Mouse (Mus musculus): ENCODE results near the gene Ung. TPM values are rescaled to one million over a fixed set of nuclear protein-coding genes. Genes with fewer than 3 reads are reported as not detected.

Ung gene
- total RNA-seq, 2 experiments from 2014 or later = 2.6 to 3.1 TPM

DNA sequence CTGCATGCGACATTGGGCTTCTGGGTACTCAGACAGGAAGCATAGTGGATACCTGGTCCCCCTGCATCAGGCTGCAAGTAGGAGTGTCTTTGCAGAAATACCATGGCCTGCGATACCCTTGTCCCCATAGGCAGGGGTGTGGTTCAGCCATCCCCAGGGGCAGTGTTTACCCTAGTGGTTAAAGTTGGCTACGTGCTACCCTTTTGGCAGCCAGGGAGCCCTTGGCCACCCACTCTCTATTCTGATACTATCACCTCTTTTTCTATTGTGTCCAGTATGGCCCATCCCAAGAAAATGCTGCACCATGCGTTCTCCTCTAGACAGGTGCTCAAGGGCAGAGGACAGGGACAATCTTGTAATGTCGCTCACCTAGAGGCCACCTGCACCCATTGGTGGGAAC lies 24.6 kb downstream of the Ung start:
- no peak for DNase-seq (ENCODE audit: extremely low spot score in 1 of 2, low spot score in 2 of 2)
- intact Hi-C loops (cut with DNase I) = no loop called here
- H3K27ac ChIP-seq = no peak overlapping the region
- no peak overlapping the region for H3K4me3 ChIP-seq
- no peak for TF ChIP-seq CTCF (IDR thresholded peaks at IDR 0.05)

DNA sequence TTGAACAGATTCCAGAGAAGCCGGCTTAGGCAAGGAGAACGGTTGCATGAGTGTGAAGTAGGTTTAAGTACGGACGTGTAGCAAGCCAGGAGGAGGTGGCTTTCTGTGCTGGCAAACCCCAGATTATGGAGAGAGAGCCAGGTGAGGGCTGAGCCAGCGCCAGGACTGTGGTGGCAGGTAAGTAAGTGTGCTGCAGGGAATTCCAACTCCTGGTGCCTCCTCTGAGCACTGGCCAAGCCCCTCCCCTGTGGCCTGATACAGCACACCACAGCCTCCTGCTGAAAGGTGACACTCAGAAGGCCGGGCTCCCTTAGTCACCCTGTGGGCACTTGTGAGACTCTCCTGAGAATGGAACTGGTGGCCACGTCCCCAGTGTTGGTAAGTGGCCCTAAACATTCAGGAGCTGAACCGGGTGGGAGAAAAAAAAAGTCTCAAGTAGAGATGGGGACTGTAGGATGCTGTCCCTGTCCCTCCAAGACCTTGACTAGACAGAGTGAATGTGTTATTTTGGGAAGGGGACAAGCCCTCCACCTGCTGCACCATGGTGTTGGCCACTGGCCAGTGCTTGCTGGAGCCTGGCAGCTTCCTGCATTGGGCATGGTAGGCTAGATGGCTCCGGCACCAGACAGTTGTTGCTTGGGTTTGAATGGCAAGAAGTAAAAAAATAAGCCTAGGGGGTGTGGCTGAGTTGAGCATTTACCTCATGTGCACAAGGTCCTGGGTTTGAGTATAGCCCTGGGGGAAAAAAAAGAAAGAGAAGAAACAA lies 25.2 kb downstream of the Ung start:
- intact Hi-C loops (cut with DNase I) = no loop called here

GRCm38 (mm10) chr5:114157236-114157635 lies 27.1 kb downstream of the Ung start:
- intact Hi-C loops (cut with DNase I) = no loop called here
- no peak for TF ChIP-seq CTCF (IDR thresholded peaks at IDR 0.05)
- no peak for DNase-seq (ENCODE audit: extremely low spot score in 1 of 2, low spot score in 2 of 2)

More for the DNA sequence above, 25.2 kb downstream of the Ung start:
- Histone ChIP-seq H3K4me3 (no peak overlapping the region), H3K27ac (no peak overlapping the region)
- no peak for DNase-seq (ENCODE audit: extremely low spot score in 1 of 2, low spot score in 2 of 2)
- no peak for TF ChIP-seq CTCF (IDR thresholded peaks at IDR 0.05)

GRCm38 (mm10) chr5:114161424-114161823 lies 31.2 kb downstream of the Ung start:
- Histone ChIP-seq H3K27ac (no peak overlapping the region), H3K4me3 (no peak overlapping the region)
- intact Hi-C loops (cut with DNase I) = loop anchor here (5.0 kb wide), 1 partner anchor 146 kb away; no protein-coding TSS in a partner anchor
- no peak for TF ChIP-seq CTCF (IDR thresholded peaks at IDR 0.05)
- no peak for DNase-seq (ENCODE audit: extremely low spot score in 1 of 2, low spot score in 2 of 2)

More at GRCm38 (mm10) chr5:114157236-114157635, 27.1 kb downstream of the Ung start:
- Histone ChIP-seq H3K4me3 (no peak overlapping the region), H3K27ac (no peak overlapping the region)

- DNase-seq (ENCODE audit: extremely low spot score in 1 of 2, low spot score in 2 of 2) = no peak
- peak; percentile 11; the same call in 1 of the 2 replicates for TF ChIP-seq CTCF (IDR thresholded peaks at IDR 0.05)
- no peak overlapping the region for H3K27ac ChIP-seq
- no peak overlapping the region for H3K4me3 ChIP-seq
- intact Hi-C loops (cut with DNase I) = loop anchor here (5.0 kb wide), 1 partner anchor 145 kb away; no protein-coding TSS in a partner anchor
Measured at GRCm38 (mm10) chr5:114162106-114162815, 32.1 kb downstream of the Ung start.

DNA sequence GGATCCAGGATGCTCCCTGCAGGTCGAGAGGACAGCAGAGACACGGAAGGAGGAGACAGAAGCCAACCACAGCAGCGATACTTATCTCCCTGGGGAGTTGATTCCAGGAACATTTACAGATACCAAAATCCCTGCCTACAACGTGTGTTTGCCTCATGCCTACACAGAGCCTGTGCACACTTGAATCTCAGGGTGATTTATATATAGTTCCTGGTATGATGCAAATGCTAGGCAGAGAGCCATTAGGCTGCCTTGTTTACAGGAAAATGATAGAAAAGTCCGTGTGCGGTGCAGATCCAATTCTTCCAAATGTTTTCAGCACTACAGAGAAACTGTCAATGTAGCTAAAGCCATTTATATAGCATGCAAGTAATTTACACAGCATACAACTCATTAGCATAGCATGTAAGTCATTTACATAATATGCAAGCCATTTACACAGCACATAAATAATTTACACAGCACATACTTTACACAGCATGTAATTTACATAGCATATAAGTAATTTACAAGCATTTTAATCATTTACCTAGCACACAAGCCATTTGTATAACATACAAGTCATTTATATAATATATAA lies 33.0 kb downstream of the Ung start:
- intact Hi-C loops (cut with DNase I) = loop anchor here (5.0 kb wide), 1 partner anchor 144 kb away; no protein-coding TSS in a partner anchor
- H3K27ac ChIP-seq = peak overlapping the region; percentile 13; the same call in 1 of the 2 replicates
- no peak for TF ChIP-seq CTCF (IDR thresholded peaks at IDR 0.05)
- DNase-seq (ENCODE audit: extremely low spot score in 1 of 2, low spot score in 2 of 2) = no peak
- H3K4me3 ChIP-seq = no peak overlapping the region

- TF ChIP-seq CTCF (IDR thresholded peaks at IDR 0.05) = no peak
- Histone ChIP-seq H3K4me3 (no peak overlapping the region), H3K27ac (no peak overlapping the region)
- intact Hi-C loops (cut with DNase I) = no loop called here
- no peak for DNase-seq (ENCODE audit: extremely low spot score in 1 of 2, low spot score in 2 of 2)
Measured at GRCm38 (mm10) chr5:114170345-114170744, 40.2 kb downstream of the Ung start.

- no peak for TF ChIP-seq CTCF (IDR thresholded peaks at IDR 0.05)
- H3K4me3 ChIP-seq = no peak overlapping the region
- intact Hi-C loops (cut with DNase I) = no loop called here
- H3K27ac ChIP-seq = no peak overlapping the region
- DNase-seq (ENCODE audit: extremely low spot score in 1 of 2, low spot score in 2 of 2) = no peak
Measured at GRCm38 (mm10) chr5:114172936-114173335, 42.8 kb downstream of the Ung start.

DNA sequence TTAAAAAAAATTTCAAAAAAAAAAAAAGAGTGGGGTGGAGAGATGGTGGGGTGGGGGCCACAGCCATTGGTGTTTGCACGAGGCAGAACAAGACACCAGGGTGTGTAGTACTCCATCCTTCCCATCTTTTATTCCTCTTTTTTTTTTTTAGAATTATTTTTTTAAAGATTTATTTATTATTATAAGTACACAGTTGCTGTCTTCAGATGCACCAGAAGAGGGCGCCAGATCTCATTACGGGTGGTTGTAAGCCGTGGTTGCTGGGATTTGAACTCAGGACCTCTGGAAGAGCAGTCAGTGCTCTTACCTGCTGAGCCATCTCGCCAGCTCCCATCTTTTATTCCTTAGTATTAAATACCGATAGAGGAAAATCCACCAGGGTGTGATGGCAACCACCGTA lies 43.3 kb downstream of the Ung start:
- intact Hi-C loops (cut with DNase I) = no loop called here
- peak; percentile 38 for TF ChIP-seq CTCF (IDR thresholded peaks at IDR 0.05)
- DNase-seq (ENCODE audit: extremely low spot score in 1 of 2, low spot score in 2 of 2) = no peak
- Histone ChIP-seq H3K4me3 (no peak overlapping the region), H3K27ac (no peak overlapping the region)

- TF ChIP-seq CTCF (IDR thresholded peaks at IDR 0.05) = no peak
- DNase-seq (ENCODE audit: extremely low spot score in 1 of 2, low spot score in 2 of 2) = no peak
- Histone ChIP-seq H3K4me3 (no peak overlapping the region), H3K27ac (no peak overlapping the region)
- intact Hi-C loops (cut with DNase I) = no loop called here
Measured at GRCm38 (mm10) chr5:114173877-114174581, 43.8 kb downstream of the Ung start.

- no peak; the same call in 1 of the 2 replicates for TF ChIP-seq CTCF (IDR thresholded peaks at IDR 0.05)
- H3K27ac ChIP-seq = no peak overlapping the region
- intact Hi-C loops (cut with DNase I) = no loop called here
- DNase-seq (ENCODE audit: extremely low spot score in 1 of 2, low spot score in 2 of 2) = no peak
- H3K4me3 ChIP-seq = no peak overlapping the region
Measured at GRCm38 (mm10) chr5:114174639-114175038, 44.5 kb downstream of the Ung start.
